Mouse (Mus musculus) v-Abl transformed pro-B cells (cell line): ENCODE measurements around the gene Elf5.

Source experiments
- in situ Hi-C, 2 experiments: fragments of 400-800 bp; cut with MboI; formaldehyde crosslinking; loops; one replicate each; pipeline ENCODE4 v1.15.1; 2025; ENCODE audit not compliant: unreplicated experiment in 2 of 2

The Elf5 gene

DNA sequence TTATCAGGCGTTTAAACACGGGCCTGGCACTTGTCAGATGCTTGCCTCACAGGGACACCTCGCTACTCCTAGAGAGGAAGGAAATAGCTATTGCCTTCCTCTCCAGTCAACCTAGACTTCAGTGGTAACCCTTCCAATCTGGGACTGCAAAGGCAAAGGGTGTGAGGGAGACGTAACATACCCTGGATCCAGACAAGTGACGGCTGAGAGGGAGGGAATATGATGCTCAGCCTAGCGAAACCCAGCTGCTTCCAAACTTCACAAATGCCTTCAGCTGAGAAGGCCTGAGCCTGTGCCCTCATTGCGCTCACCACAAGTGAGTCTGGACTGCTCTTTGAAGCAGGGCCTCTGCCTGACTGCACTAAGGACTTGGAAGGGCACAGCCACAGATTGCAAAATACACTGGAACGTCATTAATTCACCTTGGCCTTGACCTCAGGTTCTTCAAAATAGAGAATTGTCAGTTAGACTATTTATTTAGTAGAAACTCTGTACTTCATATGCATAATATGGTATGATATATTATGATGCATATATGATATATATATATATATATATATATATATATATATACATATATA, 21.3 kb downstream of the Elf5 start:
- in situ Hi-C loops: no loop called here

DNA sequence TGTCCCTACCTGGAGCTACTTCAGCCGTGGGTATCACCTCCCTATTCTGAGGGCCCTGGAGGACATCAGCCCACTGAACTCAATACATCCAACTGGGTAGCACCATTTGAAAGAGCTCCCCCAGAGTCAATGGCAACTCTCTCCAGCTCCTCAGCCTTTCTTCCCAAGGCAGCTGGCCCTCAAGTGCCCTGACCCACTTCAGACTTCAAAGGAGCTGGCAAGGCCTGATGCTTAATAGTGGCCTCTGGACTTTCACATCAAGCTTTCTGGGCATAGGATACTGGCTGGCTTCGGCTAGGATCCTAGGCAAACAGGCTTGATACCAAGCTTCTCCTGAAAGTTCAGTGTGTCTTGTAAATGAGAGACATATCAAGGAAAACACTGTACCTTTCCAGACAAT, 23.6 kb downstream of the Elf5 start:
- in situ Hi-C loops: no loop called here

DNA sequence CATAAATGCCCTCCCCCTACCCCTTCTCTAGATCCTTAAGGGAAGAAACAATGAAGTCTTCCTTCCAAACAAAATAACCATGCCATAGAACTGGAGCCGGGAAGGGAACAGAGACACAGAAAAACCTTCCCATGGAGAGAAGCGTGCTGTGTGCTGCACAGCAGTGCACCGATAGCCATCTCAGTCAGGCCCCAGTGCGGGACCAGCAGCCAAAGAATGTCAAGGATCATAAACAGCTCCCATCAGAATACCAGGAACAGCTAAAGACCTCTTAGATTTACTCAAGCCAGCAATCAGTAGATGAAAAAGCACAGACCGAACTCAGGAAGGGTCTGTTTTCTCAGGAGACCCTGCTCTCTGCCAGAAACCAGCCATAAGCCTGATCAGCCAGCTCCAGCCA, 25.0 kb downstream of the Elf5 start:
- in situ Hi-C loops: no loop called here

DNA sequence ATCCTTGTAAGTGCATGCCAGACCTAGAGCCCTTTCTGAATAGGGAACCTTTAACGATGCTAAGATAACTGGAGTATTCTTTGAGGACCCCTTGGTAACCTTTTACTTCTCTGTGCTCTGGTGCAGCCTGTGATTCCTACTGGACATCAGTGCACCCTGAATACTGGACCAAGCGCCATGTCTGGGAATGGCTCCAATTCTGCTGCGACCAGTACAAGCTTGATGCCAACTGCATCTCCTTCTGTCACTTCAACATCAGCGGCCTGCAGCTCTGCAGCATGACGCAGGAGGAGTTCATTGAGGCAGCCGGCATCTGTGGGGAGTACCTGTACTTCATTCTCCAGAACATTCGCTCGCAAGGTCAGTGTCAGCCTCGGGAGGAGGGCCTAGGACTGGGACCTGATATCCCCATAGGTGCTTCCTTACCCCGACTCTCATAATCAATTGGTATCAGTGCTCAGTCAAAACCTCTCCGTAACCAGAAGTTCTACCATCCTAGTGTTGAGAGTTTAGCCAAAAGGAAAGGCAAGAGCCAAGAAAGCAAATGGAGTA, 27.7 kb downstream of the Elf5 start:
- in situ Hi-C loops: no loop called here

DNA sequence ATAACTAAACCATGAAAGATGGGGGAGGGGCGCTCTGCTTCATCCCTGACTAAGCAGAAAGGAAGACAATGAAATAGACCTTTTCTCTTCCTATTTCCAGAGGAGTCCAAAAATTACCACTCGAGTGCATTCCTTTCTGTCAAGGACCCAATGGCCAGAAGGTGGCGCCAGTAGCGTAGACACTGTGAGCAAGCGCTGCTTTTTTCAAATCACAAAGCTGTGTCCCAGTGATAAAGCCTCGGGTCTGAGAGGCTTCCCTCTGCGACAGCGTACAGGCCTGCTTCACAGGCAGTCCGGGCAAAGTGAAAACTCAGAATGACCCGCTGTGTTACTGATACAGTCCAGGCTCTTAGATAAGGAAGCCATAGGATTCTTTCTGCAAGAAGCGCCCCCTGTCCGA, 28.2 kb downstream of the Elf5 start:
- in situ Hi-C loops: loop anchor here in 1 of 2 experiments (10.0 kb wide), 2 partner anchors 425 to 555 kb away; no protein-coding TSS in a partner anchor

DNA sequence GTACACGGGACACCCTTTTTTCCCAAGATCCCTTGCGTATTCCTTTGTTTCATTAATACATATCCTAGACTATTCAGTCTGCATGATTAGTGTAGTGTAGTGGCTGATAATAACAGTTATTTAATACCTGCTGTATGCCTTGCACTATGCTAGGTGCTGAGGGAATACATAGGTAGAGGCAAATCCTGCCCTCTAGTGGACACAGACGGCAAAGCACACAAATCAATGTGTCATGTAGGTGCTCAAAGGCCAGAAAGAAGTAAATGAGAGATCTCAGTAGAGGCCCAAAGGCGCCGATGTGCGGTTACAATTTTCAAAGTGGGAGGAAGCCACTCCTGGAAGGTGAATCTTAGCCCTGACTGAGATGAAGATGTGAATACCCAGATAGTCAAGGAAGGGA, 34.3 kb downstream of the Elf5 start:
- in situ Hi-C loops: loop anchor here (5.0 to 10.0 kb wide), 3 partner anchors 419 to 549 kb away; no protein-coding TSS in a partner anchor

DNA sequence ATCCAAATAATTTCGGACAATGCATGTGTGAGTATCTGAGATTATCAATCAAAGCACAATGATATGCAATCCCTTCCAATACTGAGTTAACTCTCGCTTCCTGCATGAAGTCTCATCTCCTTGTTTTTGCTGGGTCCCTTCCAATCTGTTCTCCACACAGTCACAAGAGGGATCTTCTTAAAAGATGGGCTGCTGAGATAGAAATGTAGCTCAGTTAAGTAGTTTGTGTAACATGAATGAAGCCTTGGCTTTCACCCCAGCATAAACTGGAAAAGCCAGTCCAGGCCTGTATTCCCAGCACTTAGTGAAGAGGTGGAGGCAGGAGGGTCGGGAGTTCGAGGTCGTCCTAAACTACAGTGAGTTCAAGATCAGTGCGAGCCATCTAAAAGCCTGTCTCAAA, 34.8 kb downstream of the Elf5 start:
- in situ Hi-C loops: loop anchor here (5.0 to 10.0 kb wide), 3 partner anchors 418 to 548 kb away; no protein-coding TSS in a partner anchor

DNA sequence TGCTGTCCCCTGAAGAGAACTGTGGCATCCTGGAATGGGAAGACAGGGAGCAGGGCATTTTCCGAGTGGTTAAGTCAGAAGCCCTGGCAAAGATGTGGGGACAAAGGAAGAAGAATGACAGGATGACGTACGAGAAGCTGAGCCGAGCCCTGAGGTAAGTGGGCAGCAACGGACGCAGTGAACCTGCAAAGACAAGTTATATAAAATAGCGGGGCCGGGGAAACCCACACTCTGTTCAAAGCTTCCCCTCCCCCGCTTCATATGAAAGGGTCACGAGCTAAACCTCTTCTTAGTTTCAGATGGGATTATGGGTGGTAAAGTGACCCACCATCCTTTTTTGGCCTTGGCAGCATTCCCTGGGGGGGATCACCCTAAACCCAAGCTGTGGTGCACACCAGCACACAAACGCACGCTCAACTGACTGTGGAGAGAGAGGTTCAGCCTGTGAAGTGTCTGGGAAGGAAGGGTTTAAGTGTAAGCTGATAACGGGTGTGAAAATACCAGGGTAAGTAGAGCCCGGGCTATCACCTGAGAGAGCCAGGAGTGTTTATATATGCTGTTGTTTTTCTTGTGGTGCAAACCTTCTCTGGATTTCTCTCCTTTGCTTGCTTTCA, 37.6 kb downstream of the Elf5 start:
- in situ Hi-C loops: loop anchor here (5.0 to 10.0 kb wide), 3 partner anchors 416 to 546 kb away; no protein-coding TSS in a partner anchor

DNA sequence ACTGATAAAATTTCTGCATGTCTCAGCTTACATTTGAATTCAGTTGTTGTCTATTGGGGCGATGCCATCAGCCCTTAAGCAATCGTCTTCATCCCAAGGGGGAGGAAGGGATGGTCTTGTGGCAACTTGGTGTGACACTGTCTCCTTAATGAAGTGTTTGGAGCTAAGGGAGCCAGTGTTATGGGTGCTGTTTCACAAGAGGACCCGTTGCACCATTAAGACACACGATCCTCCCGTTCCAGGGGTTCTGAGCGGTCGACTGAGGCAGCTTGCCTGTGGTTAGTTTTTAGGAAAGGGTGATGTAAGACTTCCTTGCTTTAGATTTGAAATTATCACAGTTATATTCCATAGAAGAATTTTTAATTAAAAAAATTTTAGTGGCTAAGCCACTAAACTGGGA, 38.3 kb downstream of the Elf5 start:
- in situ Hi-C loops: loop anchor here (5.0 to 25.0 kb wide), 6 partner anchors 275 to 545 kb away; no protein-coding TSS in a partner anchor

DNA sequence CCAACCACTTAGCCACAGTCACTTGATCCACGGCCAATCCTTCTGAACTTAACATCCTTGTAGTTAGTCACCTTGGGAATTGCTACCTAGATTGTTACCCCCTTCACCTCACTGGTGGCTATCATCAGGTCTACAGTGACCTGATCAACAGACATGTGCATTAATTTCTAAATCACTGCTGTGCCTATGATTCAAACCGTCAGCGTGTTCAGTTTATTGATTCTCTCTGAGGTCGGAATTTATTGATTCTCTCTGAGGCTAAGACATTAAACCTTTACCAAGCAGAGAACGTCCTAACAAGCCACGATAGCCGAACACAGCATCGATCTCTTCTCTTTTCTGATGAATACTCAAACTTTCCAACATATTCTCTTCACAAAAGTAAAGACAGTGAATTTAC, 38.8 kb downstream of the Elf5 start:
- in situ Hi-C loops: loop anchor here (5.0 to 25.0 kb wide), 3 partner anchors 275 to 532 kb away; no protein-coding TSS in a partner anchor

DNA sequence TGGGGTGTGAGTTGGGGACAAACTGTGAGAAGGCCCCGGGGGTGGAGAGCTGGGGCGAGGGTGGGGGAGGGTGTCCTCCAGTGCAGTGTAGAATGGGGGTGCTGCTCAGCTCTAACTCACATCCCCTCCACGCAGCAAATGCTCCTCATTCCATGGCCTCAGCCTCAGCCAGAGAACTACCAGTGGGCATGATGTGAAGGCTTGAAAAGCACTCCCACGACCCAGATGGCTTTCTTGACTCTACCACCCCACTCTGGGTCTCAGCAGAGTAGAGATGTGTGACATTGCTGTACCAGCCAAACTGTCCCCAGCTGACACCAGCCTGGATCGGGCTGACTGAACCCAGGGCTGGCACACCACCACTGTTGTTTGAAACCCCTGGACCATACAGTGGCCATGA, 41.1 kb downstream of the Elf5 start:
- in situ Hi-C loops: loop anchor here (5.0 to 25.0 kb wide), 3 partner anchors 272 to 530 kb away; no protein-coding TSS in a partner anchor

DNA sequence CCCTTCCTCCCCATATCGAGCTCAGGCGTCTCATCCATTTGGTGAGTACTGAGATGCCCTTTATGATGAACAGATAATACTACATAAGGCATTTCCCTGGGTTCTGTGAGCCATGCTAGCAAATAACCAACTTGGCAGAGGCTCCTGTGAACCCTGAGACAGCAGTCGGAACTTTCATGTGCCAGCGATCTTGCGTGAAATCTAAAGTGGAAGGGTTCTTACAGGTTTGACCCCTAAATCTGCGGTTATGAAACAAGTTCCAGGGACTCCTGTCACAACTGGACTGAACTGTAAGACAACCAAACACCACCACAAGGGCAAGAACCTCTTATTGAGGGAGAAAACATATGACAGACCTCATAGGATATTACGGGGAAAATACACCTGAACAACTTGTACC, 44.3 kb downstream of the Elf5 start:
- in situ Hi-C loops: loop anchor here (5.0 to 25.0 kb wide), 3 partner anchors 92 to 282 kb away; no protein-coding TSS in a partner anchor

DNA sequence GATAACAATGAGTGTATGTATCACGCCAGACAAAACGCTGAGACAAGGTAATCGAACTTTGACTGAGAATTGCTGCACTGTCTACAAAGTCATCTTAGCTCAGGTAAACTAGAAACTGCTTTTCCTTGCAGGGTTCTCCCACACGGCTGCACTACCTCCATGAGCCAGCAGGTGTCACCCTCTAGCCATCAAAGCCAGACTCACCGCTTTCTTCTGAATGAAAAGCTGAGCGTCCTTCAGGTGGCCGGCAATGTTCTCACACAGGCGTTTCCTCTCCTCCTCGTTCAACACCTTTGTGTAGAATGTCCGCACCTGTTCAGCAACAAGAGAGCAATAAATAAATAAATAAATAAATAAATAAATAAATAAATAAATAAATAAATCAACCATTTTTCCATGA, 45.2 kb downstream of the Elf5 start:
- in situ Hi-C loops: loop anchor here (5.0 to 25.0 kb wide), 3 partner anchors 91 to 281 kb away; no protein-coding TSS in a partner anchor

DNA sequence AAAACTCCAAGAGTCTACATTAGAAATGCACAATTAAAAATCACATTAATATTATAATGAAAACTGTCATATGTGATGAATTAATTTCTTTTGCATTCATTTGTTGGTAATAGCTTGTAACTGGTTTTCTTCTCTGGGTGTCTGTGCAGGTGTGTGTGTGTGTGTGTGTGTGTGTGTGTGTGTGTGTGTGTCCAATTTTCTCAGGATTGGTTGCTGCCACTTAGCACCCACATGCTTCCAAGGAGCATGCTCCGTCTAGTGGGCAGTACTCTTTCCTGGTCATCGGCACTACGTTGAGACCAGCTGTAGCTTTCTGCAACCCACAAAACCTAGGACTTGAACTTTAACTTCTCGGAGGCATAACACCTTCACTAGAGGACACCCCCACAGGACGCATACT, 45.6 kb downstream of the Elf5 start:
- in situ Hi-C loops: loop anchor here (5.0 to 25.0 kb wide), 3 partner anchors 90 to 280 kb away; no protein-coding TSS in a partner anchor

DNA sequence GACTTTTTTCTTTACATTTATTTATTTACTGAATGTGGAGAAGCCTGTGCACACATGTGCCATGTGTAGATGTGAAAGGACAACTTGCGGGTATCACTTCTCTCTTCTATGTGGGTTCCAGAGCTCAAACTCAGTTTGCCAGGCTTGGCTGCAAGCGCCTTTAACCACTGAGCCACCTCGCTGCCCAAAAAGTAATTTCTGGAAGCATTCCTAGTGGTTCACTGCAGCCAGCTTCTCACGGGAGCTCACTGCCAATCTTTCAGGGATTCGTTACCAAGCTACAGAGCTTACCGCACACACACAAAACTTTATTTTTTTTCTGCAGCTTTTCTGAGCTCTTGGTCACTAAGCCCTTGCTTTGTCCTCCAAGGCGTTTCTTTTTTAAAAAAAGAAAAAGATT, 46.1 kb downstream of the Elf5 start:
- in situ Hi-C loops: loop anchor here (5.0 to 25.0 kb wide), 3 partner anchors 90 to 280 kb away; no protein-coding TSS in a partner anchor

DNA sequence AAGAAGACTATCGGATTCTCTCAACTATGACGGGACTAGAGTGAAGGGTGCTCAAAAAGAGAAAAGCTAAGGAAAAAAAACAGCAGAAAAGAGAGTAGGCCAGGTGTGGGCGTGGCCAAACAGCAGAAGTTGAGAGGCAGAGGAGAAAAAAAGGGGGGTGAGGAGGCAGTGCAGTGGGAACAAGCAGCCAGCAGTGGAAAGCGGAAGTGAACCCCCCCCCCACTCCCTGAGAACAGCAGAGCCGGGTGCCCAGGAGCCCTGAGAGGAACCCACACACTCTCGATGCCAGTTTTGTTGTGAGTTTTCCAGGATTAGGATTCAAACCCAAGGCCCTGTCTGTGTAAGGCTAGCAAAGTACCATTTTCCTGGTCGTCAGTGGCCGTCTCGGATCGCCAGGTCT, 47.6 kb downstream of the Elf5 start:
- in situ Hi-C loops: loop anchor here (5.0 to 25.0 kb wide), 3 partner anchors 88 to 278 kb away; no protein-coding TSS in a partner anchor

DNA sequence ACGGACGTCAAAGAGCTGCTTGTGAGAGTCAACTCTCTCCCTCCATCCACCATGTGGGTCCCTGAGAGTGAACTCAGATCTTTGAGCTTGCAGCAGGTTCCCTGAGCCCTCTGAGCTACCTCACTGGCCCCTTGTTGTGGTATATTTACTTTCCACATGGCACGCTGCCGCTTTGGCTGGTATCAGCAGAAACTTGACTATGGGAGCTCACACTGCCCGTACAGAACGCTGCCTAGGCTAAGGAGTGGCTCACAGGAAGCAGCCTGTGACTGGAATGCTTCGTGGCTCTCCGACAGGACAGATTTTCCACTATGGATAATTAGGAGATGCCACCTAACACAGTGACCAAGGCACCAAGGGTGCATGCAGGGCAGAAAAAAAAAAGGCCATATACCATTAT, 49.7 kb downstream of the Elf5 start:
- in situ Hi-C loops: loop anchor here in 1 of 2 experiments (25.0 kb wide), 1 partner anchor 276 kb away; no protein-coding TSS in a partner anchor

DNA sequence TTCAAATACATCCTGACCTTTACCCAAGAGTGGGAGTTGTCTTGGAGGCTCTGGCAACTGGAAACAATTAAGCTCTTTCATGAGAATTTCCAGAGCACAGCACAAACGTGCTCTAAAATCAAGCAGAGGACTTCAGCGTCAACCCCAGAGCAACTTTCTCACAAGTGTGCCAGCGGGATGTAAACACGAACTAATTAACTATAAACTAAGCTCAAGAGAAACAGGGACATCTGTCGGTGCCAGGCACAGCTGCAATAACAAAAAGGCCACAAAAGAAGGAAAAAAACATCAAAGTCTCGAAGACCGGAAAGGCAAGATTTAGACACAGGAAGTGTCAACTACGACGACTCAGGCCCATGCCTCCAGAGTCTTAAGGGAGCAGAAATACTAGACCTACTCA, 50.3 kb downstream of the Elf5 start:
- in situ Hi-C loops: loop anchor here in 1 of 2 experiments (25.0 kb wide), 1 partner anchor 276 kb away; no protein-coding TSS in a partner anchor

DNA sequence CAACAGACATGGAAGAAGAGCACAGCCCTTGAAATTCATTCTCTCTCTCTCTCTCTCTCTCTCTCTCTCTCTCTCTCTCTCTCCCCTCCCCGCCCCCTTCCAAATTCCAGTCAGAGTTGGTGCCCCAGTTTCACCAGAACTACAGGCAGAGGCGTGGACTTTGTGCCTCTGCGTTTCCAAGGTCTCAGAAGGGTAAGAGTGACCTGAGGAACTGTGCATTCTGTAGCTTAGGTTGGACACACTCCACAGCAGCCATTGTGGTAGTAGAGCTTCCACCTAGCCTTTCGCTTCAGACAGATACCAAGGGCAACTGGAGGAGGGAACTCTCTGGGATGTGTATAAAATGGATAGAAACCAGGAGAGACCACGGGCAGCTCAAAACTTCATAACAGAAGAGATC, 51.3 kb downstream of the Elf5 start:
- in situ Hi-C loops: loop anchor here in 1 of 2 experiments (25.0 kb wide), 1 partner anchor 275 kb away; no protein-coding TSS in a partner anchor

DNA sequence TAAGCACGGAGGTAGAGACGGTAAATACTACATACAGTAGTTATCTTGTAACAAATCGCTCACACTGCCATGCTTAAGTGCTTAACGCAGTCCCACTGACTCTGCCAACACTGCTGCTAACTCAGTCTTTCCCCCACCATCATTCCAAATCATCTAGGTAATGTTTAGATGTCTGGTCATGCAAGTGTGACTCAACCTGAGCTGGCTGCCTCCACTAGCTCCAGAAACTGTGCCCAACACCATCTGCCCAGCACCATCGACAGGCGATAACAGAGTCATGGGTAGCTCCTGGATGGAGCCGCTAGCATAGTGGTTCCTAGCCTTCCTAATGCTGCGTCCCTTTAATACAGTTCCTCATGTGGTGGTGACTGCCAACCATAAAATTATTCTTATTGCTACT, 53.0 kb downstream of the Elf5 start:
- in situ Hi-C loops: loop anchor here in 1 of 2 experiments (25.0 kb wide), 1 partner anchor 273 kb away; no protein-coding TSS in a partner anchor

DNA sequence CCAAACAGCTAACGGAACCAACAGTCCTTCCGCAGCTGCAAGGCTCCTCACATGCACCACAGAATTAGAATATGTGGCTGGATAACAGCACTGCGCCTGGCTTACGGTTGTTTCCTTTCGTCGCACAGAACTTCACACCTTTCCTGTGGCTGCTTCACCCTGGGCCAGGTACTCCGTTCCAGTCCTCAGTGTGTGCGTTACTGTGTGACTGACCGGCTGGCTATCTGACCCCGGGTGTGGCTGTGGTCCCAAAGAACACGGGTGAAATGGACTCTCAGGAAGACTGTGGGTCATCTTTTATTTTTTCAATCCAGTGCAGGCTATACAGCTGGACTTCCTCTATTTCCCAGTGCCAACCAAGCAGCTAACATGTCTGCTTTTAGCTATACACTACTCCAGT, 53.9 kb downstream of the Elf5 start:
- in situ Hi-C loops: loop anchor here in 1 of 2 experiments (25.0 kb wide), 1 partner anchor 272 kb away; no protein-coding TSS in a partner anchor
